Mouse (Mus musculus) liver, adult 2 months (tissue): Measurements from ENCODE around the gene Prnd. TPM values are rescaled to one million over a fixed set of nuclear protein-coding genes. Genes with fewer than 3 reads are reported as not detected.

Experiments
- DNase-seq: peaks from one replicate; pipeline ENCODE4 v3.0.0-alpha.2; 2011; ENCODE audit warnings: low read depth, low spot score; ENCODE audit errors: extremely low read depth
- H3K27ac ChIP-seq: fragments of 200-500 bp; replicated peaks from 2 replicates; pipeline ENCODE4 v1.5.1; 2012; ENCODE audit warnings: low read depth, mild to moderate bottlenecking, control low read depth, inconsistent platforms, low read length; ENCODE audit not compliant: insufficient read depth
- H3K27me3 ChIP-seq: fragments of 200-500 bp; 2 replicates; pipeline ENCODE4 v1.6.1; 2012; ENCODE audit warnings: mild to moderate bottlenecking, moderate library complexity, low read length, inconsistent platforms; ENCODE audit not compliant: control insufficient read depth, insufficient read depth
- H3K36me3 ChIP-seq: fragments of 200-500 bp; 2 replicates; pipeline ENCODE4 v1.6.1; 2012; ENCODE audit warnings: low read length, inconsistent platforms; ENCODE audit not compliant: control insufficient read depth, insufficient read depth
- H3K4me1 ChIP-seq: fragments of 200-500 bp; 2 replicates; pipeline ENCODE4 v1.6.1; 2011; ENCODE audit warnings: low read length; ENCODE audit not compliant: control insufficient read depth, insufficient read depth
- H3K4me3 ChIP-seq: fragments of 200-500 bp; 2 replicates; pipeline ENCODE4 v1.5.1; 2011; ENCODE audit warnings: low read depth, mild to moderate bottlenecking, control low read depth, low read length, moderate library complexity; ENCODE audit not compliant: insufficient read depth
- H3K79me2 ChIP-seq: fragments of 200-500 bp; 2 replicates; pipeline ENCODE4 v1.6.1; 2012; ENCODE audit warnings: inconsistent platforms, mild to moderate bottlenecking, low read length, moderate library complexity; ENCODE audit not compliant: control insufficient read depth, insufficient read depth
- H3K9ac ChIP-seq: fragments of 200-500 bp; 2 replicates; pipeline ENCODE4 v1.6.1; 2012; ENCODE audit warnings: low read depth, mild to moderate bottlenecking, control low read depth, inconsistent platforms, low read length
- CTCF ChIP-seq: fragments of 200-500 bp; IDR thresholded peaks from 2 replicates; pipeline ENCODE4 v1.5.1; 2011; ENCODE audit warnings: low read depth, low read length, control low read depth
- POLR2A ChIP-seq: fragments of 200-500 bp; IDR thresholded peaks from 2 replicates; pipeline ENCODE4 v1.6.1; 2011; ENCODE audit warnings: low read length, control low read depth; ENCODE audit not compliant: insufficient read depth; ENCODE audit errors: extremely low read depth
- WGBS: fragments of 180-500 bp; shearing (Covaris S2); methylation state at CpG from one replicate; pipeline ENCODE4 v1.1.7; 2018; 5-methylcytosine and 5-hydroxymethylcytosine counted together
- polyA plus RNA-seq: library from polyadenylated mRNA; depleted of rRNA; stranded (reverse); fragments of >200 nt; gene quantifications from 2 replicates; pipeline ENCODE4 v1.2.3, GENCODE M21; 2012
- total RNA-seq: library from RNA; depleted of rRNA; stranded (reverse); fragments of >200 nt; gene quantifications from 2 replicates; pipeline ENCODE4 v1.2.3, GENCODE M21; 2014

Prnd gene
- total and polyA plus RNA-seq, 2 experiments = not detected

DNA sequence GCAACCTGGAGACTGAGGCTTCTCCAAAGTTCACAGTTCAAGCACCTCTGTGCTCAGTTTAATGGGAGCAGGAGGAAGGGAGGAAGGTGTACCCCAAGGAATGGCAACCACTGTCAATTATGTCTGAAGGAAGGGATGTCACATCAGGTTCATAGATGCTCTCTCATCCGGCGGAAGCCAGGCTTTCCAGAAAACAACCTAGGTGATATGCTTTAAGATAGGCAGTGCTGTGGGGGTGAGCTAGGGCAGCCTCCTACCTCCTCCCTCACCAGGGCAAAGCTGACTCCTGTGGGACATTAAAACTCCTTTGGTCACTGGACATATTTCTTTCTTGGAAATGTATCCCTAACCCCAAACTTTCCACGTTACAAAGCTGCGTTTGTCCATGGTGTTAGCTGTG lies 42.5 kb downstream of the Prnd start:
- Histone ChIP-seq H3K4me1 (no peaks in the 10 kb centered on the region), H3K4me3 (no peak overlapping the region), H3K79me2 (no peaks in the 10 kb centered on the region), H3K36me3 (no peaks in the 10 kb centered on the region), H3K27me3 (no peaks in the 10 kb centered on the region; the same call in 1 of the 2 replicates), H3K9ac (no peak overlapping the region), H3K27ac (no peak overlapping the region)
- TF ChIP-seq CTCF (no peak), POLR2A (no peak)
- no peak for DNase-seq
- WGBS = 71% methylated on average over 4 of the region's 4 CpGs

DNA sequence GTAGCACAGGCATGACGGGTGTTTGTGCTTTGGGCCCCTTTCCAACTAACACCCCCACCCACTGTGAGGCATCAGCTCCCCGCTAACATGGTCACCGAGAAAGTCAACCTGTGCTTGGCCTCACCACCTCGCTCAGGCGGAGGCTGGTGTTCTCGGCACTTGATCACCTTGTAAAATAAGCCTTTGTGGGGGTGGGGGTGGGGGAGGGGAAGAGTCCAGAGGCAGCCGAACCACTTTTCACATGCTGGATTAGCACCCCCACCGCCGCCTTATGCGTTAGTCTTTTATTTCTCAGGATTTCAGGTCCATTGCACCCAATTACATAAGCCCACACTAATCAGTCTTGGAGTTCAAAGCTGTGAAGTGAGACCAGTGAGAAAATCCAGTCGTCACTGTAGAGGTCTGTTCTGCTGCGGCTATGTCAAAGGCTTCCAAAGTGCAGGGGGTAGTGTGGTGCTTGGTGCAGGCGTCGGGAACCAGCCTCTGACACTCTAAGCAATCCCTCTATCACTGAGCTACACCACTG lies 43.0 kb downstream of the Prnd start:
- no peaks in the 10 kb centered on the region for H3K36me3 ChIP-seq
- 37% methylated on average over 14 of the region's 14 CpGs for whole genome bisulfite sequencing

DNA sequence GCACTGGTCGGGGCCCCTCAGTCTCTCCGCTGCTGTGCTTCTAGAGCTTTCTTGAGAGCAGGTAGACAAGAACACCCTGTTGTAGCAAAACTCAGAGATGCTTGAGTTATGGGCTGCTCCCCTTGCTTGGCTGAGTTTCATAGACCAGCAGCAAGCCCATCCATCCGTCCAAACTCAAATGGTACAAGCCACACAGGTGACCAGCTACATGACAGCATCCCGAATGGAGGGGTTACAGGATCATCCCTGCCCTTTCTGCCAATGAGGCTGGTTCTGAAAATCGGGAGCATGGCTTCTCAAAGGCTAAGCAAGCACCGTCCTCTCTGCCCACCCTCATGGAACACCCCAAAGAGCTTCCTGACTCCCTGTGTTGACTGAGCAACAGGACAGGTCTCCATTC lies 44.3 kb downstream of the Prnd start:
- TF ChIP-seq POLR2A (no peak), CTCF (no peak)
- H3K27me3 ChIP-seq = no peaks in the 10 kb centered on the region; the same call in 1 of the 2 replicates
- no peak overlapping the region for H3K27ac ChIP-seq
- DNase-seq = no peak
- WGBS = 85% methylated on average over 6 of the region's 6 CpGs
- no peak overlapping the region for H3K9ac ChIP-seq
- no peaks in the 10 kb centered on the region for H3K4me1 ChIP-seq
- no peaks in the 10 kb centered on the region for H3K36me3 ChIP-seq
- no peaks in the 10 kb centered on the region for H3K79me2 ChIP-seq
- H3K4me3 ChIP-seq = no peak overlapping the region

More for the DNA sequence above, 43.0 kb downstream of the Prnd start:
- H3K4me1 ChIP-seq = no peaks in the 10 kb centered on the region
- H3K79me2 ChIP-seq = no peaks in the 10 kb centered on the region
- TF ChIP-seq CTCF = no peak
- TF ChIP-seq POLR2A = no peak
- DNase-seq = no peak
- no peak overlapping the region for H3K4me3 ChIP-seq
- no peak overlapping the region for H3K9ac ChIP-seq
- no peaks in the 10 kb centered on the region; the same call in 1 of the 2 replicates for H3K27me3 ChIP-seq
- no peak overlapping the region for H3K27ac ChIP-seq

DNA sequence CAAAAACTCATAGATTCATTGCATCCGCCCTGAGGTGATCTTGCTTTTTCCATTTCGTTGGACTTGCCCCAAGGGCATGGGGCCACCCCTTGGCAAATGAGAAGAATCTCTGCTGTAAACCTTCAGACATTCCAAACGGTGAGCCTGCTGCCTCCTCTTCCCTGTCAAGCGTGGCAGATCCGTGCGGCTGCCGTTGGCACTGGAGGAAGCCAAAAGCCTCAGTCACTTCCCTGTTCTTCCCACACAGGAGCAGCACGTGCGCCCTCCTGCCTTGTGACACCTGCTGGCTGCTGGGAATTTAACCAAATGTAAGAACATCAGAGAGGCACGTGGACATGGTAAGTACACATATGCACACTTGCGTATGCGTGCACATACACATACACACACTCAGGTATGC lies 45.1 kb downstream of the Prnd start:
- no peaks in the 10 kb centered on the region; the same call in 1 of the 2 replicates for H3K27me3 ChIP-seq
- DNase-seq = no peak
- H3K79me2 ChIP-seq = no peaks in the 10 kb centered on the region
- H3K9ac ChIP-seq = no peak overlapping the region
- H3K27ac ChIP-seq = no peak overlapping the region
- no peak for TF ChIP-seq POLR2A
- no peak for TF ChIP-seq CTCF
- H3K4me1 ChIP-seq = no peaks in the 10 kb centered on the region
- H3K4me3 ChIP-seq = no peak overlapping the region
- WGBS = 78% methylated on average over 12 of the region's 12 CpGs
- H3K36me3 ChIP-seq = no peaks in the 10 kb centered on the region

DNA sequence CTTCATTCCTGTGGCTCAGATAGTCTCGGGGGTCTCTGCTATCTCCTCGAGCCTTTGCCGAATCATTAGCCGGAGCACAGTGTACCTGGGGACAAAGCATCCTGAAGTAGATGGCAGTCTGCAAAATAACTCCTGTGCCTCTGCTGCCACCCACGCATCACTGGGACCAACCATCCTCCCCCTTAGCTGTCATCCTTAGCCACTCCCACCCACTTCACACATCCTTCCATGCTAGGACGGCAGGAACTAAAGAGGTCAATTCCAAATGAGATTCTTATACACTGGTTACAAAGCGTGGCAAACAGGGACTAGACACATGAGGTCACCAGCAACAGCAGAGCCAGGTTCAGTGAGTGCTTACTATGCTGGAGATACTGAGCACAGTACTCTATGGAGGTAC lies 45.7 kb downstream of the Prnd start:
- H3K4me3 ChIP-seq = no peak overlapping the region
- no peaks in the 10 kb centered on the region for H3K4me1 ChIP-seq
- DNase-seq = no peak
- no peak overlapping the region for H3K27ac ChIP-seq
- no peaks in the 10 kb centered on the region for H3K36me3 ChIP-seq
- no peaks in the 10 kb centered on the region for H3K79me2 ChIP-seq
- WGBS = 79% methylated on average over 7 of the region's 7 CpGs
- H3K27me3 ChIP-seq = no peaks in the 10 kb centered on the region; the same call in 1 of the 2 replicates
- TF ChIP-seq CTCF (no peak), POLR2A (no peak)
- H3K9ac ChIP-seq = no peak overlapping the region

DNA sequence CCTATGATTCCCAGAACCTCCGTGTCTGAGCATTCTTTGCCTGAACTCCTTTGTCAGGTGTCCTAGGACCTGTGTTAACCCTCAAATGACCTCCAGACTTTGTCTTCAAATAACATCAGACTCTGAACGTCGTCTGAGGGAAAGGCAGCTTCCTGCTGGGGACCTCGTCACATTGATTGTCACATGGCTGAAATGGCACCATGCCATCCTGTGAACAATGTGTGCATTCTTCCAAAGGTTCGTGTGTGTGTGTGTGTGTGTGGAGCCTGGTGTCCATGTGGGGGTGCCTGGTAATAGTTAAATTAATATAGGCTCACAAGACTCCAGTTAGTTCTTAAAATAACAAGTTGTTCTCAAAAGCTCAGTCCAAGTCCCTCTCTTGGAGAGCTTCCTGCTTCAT lies 46.7 kb downstream of the Prnd start:
- no peak overlapping the region for H3K9ac ChIP-seq
- no peak overlapping the region for H3K4me3 ChIP-seq
- no peaks in the 10 kb centered on the region for H3K4me1 ChIP-seq
- no peak for TF ChIP-seq POLR2A
- WGBS = 40% methylated on average over 5 of the region's 5 CpGs
- no peaks in the 10 kb centered on the region; the same call in 1 of the 2 replicates for H3K27me3 ChIP-seq
- H3K36me3 ChIP-seq = no peaks in the 10 kb centered on the region
- no peak overlapping the region for H3K27ac ChIP-seq
- no peaks in the 10 kb centered on the region for H3K79me2 ChIP-seq
- no peak for DNase-seq
